Mouse (Mus musculus) c-Kit-positive CD71-positive TER-119-negative erythroid progenitor cells, embryonic 14.5 days (primary cell): ENCODE data around the gene Cand2.

Experiments
- DNase-seq: peaks from one replicate; pipeline ENCODE4 v3.0.0-alpha.2; 2013; ENCODE audit warnings: low read depth

Cand2 gene

DNA sequence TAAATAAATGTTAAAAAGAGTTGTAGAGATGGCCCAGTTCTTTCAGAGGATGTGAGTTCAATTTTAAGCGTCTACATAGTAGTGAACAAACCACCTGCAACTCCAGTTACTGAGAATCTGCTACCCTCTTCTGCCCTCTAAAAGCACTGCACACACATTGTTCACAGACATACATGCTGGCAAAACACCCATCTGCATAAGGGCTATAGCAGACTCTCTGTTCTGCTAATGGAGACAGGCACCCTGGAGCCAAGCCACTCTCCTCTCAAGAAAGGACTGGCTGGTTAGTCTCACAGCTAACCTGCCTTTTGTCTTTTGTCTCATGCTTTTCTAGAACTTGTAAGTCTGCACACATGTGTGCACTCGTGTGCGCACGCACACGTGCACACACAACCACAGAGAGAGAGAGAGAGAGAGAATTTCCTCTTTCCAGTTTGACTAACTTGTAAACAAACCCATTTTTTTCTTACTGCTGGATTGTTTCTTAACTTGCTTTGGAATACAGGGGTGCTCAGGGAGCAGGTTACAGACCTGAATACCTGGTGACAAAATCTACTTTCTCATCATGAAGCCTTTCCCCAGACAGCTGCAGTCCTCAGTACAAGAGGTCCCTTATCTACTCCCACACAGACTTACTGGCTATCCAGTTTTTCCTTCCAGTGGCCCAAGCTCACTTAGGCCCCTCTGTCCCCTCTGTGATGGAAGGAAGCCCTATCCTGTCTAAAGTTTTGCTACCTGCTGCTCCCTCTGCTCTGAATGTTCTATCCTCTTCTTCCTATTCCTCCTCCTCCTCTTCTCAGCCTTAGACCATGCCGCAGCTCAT is 56.7 kb downstream of the Cand2 start:
- no peak for DNase-seq

DNA sequence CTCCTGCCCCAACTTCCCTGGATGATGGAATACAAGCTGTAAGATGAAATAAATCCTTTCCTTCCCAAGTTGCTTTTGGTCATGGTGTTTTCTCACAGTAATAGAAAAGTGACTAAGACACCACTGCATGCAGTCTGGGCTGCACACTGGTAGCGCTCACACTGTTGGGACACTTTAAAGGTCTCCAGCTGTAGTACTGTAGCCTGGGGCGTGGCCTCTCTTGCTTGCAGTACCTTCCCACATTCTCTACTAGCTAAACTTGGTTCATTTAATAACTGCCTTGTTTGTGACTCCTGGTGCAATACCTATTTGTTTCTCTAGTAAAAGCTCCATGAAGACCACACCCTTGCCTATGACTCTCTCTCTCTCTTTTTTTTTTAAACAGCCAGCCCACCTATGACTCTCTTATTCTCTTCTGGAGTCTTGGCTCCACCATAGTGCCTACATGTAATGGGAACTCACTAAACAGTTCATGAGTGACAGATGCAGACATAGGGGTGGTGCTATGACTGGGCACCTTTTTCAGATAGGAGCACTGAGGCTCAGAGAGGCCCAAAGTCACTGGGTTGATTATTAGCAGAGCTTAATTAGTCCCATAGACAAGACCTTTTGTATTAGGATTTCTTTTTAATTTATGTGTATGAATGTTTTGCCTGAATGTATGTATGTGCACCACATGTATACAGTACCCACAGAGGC is 58.0 kb downstream of the Cand2 start:
- DNase-seq, result no peak

DNA sequence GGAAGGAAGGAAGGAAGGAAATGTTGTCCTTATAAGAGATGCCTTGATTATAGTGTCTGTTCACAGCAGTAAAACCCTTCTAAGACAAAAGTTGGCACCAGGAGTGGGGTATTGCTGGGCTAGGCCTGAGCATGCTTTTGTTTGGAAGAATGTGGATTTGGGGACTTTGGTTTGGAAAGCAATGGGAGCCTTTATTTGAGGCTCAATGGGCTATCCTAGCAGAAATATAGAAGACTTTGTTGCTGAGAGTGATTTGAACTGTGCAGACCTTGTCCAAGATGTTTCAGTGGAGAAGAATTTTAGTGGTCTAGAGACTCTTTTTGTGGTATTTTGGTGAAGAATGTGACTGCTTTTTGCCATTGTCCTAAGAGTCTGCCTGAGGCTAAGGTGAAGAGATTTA is 59.5 kb downstream of the Cand2 start:
- no peak for DNase-seq

DNA sequence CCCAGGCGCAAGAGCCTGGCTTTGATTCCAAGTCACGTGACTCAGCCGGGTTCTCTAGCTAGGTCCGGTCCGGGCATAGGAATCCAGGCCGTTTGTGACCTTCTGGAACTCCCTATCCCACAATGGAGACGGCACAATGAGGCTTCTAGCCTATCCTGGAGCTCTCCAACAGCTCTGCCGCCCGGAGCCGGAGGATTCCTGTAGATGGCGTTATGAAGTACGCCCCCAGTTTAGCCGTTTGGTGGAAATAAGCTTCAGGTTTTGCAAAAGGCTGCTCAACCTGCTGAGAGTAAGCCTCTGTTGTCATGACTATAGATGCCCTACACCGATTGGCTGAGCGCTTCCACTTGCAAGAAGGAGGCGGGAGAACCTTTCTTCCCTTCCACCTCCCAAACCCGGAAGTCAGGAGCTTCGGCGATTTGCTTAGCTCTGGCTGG is 63.8 kb downstream of the Cand2 start, which contains the start of gene Efcab12:
Gene Efcab12 (minus strand): TSS at position 252 of the 437 bp plus-strand sequence.
- peak; percentile 72 for DNase-seq

DNA sequence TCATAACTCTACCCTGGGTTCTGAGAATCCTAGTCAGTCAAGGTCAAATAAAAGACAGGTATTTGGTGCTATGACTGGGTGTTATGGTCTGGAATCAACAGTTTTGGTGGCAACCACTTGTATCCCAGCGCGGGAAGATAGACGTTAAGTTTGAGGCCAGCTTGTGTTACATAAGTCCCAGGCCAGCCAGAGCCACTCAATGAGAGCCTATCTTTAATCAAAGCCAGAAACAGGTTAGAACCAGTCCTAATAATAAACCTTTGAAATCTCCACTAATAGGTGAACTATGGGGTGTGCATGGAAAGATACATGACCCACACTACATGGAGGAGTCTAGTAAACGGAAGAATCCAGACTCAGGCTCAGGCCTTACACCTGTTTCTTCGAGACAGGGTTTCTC is 64.4 kb downstream of the Cand2 start:
- DNase-seq, result no peak

DNA sequence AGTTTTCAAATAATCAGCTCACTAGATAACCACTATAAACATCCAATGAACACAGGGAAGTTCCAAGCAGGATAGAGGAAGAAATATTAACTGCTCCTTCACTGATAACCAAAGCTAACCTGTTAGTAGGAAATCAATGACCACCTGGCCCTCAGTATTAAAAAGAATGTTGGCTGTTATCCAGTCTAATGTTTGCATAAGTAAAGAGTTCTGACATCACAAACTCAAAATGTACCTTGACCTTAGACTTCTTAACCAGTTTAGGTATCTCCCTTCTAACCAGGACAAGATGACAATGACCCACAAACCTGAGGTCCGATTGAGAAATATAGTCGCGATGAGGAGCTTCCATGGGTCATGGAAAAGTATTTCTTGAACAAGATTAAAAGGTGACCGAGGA is 70.7 kb downstream of the Cand2 start:
- DNase-seq, result no peak

DNA sequence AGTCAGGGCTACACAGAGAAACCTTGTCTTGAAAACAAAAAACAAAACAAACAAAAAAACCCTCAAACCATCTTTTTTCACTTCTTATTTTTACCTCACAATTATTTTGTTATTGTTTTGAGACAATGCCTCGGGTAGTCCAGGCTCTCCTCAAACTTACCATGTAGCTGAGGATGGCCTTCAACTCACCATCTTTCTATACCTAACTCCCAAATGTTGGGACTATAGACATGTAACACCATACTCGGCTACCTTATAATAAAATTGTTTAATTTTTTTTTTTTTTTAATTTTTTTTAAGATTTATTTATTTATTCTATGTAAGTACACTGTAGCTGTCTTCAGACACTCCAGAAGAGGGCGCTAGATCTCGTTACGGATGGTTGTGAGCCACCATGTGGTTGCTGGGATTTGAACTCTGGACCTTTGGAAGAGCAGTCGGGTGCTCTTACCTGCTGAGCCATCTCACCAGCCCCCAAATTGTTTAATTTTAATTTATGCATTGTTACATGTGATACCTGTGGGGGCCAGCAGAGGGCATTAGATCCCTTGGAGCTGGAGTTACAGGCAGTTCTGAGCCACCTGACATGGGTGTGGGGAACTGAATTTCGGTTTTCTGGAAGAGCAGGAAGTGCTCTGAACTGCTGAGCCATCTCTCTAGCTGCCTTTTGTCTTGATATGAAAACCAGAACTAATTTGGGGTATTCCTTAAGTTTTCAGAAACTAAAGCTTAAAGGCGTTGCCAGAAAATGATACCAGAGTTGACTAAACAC is 72.5 kb downstream of the Cand2 start:
- DNase-seq, result peak; percentile 53

DNA sequence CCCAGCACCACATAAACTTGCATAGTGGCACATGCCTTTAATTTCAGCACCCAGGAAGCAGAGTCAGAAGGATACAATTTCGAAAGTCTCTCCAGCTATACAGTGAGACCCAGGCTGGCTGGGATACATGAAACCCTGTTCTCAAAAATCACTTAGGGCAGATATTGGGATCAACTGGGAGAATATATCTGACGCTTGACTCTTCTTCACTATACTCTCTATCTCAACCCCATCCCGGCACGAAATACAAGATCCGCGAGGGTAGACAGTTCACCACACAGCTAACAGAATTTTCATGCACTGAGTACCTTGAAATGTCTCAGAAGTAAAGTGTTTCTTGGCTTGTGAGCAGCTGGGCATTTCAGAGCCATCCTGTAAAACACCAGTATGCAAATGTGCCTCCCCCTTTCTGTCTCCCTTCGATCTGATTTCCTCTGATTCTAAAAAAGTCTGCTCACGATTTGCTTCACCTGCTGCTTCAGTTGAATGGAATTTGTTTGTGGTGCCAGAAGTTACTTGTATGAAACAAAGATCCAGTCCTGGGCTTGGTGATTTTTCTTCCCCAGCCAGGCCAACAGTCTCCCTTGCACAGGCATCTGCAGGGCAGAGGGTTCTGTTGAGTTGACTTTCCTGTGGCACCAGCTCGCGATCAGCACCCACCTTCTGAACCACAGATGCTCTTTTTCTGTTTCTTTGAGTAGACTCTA is 74.4 kb downstream of the Cand2 start:
- DNase-seq, result no peak

DNA sequence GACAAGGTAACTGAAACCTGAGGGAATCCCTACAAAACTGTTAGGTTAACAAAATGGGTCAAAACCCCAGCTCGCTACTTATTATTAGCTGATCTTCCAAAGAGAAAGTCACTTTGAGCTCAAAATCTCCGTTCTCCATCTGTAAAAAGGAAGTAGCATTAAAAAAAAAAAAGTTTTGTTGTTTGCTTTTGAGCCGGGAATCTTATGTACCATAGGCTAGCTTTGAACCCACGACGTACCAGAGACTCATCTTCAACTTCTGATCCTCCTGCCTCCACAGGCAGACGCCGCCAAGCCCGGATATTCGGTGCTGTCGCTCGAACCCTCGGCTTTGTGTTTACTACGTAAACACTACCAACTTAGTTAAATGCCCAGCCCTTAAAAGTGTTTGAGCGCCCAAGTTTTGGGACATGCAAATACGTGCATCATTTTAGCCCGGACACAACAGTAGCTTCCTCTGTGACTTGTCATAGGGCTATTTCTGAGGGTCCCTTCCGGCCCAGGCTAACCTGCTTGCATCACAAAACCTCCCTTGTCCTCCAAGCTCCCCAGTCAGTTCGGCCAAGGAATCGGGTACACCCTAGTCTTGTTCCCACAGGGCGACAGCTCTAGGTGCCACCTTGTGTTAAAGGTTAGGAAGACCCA is 78.2 kb downstream of the Cand2 start:
- no peak for DNase-seq

DNA sequence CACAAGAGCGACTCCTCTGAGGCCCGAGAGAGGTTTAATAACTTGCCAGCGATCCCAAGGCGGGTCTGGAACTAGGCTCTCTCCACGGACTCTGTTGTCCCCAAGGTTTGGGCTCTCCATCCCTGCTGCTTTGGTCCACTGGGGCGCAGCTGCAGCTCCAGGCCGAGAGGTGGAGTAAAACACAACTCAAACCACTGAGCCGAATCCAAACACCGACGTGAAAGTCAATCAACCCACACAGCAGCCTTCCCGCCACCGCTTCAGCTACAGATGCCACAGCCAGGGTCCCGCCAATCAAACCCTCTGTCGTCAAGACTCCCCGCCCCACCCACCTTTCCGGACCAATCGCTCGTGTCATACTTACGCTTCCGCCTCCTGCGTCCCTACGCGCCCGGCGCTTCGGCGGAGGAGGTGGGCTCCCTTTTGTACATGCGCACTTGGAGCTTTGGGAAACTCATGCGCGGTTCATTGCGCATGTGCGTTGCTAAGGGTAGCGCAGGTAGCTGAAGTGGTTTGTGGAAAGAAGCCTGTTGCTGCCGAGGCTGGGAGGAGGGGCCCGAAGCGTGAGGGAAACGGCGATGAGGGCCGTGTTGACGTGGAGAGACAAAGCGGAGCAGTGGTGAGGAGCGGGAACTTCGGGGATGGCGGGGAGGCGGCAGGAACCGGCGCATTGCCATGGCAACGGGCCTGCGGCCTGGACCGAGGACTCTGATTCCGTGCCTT is 78.9 kb downstream of the Cand2 start, which contains the start of the genes Mbd4 and Ift122:
Gene Mbd4 (minus strand): TSS at position 281 of the 723 bp plus-strand sequence.
Gene Ift122 (plus strand): TSS at position 380 of the 723 bp plus-strand sequence.
- peak; percentile 99 for DNase-seq

DNA sequence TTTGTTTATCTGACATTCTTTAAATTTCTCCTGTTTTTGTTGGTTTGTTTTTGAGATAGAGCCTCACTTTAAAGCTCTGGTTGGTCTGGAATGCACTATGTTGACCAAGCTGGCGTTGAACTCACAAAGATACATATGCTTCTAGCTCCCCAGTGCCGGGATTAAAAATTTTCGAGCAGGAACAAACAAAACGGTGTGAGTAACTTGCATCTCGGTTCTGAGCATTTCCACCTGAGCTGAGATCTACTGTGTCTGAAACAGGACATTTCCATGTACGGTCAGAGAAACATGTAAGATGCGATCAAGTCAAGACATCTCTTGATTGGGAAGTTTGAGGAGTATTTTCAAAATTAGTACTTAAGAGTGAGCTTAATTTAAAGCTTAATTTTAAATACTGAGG is 79.6 kb downstream of the Cand2 start:
- DNase-seq, result no peak

DNA sequence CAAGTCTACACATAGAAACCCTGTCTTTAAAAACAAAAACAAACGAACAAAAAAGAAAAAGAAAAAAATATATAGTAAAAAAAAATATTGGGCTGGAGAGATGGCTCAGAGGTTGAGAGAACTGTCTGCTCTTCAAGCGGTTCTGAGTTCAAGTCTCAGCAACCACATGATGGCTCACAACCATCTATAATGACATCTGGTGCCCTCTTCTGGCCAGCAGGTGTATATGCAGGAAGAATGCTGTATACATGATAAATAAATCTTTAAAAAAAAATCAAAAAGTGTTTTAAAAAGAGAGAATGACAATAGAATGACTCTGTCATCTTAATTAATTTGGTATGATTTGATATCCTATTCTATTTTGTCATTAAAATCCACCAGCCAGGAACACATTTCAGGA is 80.1 kb downstream of the Cand2 start:
- DNase-seq, result no peak
